Mouse (Mus musculus): ENCODE results near the gene Mpig6b.

Gene Mpig6b

DNA sequence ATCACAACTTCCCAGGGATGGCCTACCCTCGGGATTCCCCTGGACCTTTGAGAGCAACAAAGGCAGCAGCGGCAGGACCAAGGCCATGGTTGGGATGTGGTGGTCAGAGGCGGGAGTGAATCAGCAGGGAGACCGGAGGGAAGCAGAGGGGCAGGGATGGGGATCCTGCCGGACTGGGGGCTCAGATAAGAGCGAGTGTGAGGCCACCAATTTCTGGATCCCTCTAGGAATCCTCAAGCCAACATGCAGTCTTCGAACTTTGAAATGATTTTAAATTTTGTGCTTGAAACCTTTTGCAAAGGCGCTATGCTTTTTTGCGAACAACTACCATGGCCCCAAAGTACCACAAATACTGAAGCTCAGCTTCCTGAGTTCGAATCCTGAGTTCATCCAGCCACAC lies at the start of gene Mpig6b:
Gene Mpig6b (minus strand): TSS at position 101 of the 400 bp plus-strand sequence.
- DNase-seq (ENCODE audit: low spot score in 2 of 2): no peak

DNA sequence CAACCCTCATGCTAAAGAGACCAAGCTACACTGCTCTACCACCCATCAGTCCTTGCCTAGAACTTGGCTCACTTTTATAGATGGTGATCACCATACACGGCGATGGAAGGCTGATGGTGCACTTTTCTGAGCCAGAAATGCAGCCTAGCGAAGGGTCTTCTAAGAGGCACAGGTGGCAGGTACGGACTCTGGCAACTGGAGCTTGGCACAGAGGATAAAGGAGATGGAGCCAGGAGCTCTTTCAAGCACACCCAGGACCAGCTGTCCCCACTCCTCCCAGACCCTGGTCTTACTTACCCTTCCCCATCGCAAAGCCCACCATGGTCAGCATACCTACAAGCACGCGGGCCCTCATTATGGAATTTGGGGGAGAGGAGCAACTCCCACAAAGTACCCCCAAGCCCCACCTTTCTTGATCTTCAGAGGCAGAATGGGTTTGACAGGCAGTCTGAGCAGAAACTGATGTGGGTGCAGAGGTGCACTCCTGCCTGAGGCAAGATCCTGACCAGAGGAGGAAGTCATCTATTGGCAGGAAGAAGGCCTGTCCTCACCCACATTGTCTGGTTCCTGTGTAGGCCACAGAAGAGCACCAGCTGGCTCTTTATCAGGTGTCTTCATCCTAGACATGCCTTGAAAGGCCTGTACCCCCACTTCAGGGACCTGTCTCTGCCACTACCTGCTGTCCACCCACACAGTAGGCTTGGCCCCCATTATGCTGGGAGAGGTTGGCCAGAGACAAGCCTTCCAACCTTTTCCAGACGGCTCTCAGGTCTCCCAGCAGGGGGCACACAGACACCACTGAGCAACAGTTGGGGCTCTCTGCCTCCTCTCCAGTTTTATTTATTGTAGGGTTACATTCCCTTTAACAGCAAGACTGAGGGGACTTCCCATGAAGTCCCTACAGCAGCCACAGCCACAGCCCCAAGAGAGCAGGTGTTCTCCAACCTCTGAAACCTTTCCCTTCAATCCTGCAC lies 49.3 kb upstream of the Mpig6b start, which contains the start of gene Ly6g5b:
Gene Ly6g5b (minus strand): TSS at position 383 of the 974 bp plus-strand sequence.
- no peak for DNase-seq (ENCODE audit: low spot score in 2 of 2)

DNA sequence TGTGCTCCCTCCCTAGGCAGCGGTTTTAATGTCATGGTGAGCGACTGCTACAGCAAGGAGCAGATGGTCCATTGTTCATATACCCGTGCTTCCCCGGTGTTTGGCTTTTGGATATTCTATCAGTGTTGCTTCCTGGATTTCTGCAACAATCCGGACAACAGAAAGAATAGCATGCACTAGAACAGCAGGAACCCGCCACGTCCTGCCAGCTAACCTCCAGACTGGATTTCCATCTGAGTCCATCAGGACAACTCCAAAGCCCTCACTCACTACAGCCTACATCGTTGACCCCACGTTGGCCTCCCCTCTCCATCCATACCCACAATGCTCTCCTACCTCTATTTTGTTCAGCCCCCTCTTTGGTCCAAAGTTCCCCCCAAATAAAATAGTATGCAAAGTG lies 45.8 kb upstream of the Mpig6b start:
- no peak for DNase-seq (ENCODE audit: low spot score in 2 of 2)

DNA sequence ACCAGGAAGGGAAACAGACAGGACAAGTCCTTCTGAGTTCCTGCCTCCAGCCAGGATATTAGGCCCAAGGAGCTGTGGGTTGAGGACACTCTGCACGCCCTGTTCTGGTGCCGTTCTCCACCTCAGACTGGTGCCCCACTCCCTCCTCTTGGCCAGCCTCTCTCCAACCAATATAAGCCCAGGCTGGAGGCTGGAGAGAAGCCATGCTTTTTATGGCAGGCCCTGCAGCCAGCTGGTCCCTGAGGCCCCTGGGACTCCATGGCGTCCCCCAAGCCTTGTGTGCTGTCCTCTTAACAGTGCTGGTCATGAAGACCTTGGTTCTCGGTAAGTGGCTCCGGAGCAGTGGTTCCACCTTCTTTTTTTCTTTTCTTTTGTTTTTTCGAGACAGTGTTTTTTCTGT lies 42.1 kb upstream of the Mpig6b start, which contains the start of gene Ly6g5c:
Gene Ly6g5c (plus strand): TSS at position 183 of the 400 bp plus-strand sequence.
- DNase-seq (ENCODE audit: low spot score in 2 of 2): no peak

DNA sequence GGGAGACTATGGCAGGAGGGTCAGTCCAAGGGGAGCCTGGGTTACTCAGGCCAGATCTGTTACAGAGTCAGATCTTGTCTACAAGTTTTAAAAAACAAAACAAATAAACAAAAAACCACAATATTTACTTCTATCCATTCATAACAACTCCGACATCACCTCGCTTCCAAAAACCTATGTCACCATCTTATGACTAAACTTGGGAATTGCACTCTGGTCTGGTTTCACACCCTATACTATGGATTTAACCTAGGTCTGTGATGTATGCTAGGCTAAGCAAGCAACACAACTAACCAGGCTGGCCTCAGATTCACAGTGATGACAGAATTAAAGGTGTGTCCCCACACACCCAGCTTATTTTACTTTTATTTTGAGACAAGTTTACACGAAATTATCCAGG lies 40.5 kb upstream of the Mpig6b start:
- no peak for DNase-seq (ENCODE audit: low spot score in 2 of 2)

DNA sequence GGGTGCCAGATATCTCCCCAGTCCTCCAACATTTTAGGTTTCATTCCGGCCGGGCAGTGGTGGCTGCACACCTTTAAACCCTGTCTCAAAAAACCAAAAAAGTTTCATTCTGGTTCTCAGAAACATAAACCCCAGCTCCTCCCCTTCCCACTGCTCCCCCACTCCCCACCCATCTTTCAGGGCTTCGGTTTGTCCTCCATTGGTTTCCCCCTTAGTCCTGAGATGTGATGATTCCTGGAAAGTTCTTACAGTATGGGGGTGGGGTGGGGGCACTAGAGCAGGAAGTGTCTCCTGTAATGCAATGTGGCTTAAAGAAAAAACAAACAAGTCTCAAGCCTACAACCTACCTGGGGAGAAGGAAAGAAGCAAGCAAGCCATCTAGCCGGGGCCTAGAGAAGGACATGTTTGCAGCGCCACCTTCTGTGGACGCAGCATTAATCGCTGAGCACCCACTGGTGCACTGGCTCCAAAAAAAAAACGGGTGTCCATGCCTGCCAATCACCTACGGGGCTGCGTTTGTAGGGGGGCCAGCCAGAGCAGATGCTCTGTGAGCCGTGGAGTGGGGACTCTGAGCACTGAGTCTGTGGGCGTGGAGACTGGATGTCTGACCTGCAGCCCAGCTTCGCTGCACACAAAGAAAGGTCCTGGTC lies 39.9 kb upstream of the Mpig6b start:
- no peak for DNase-seq (ENCODE audit: low spot score in 2 of 2)

DNA sequence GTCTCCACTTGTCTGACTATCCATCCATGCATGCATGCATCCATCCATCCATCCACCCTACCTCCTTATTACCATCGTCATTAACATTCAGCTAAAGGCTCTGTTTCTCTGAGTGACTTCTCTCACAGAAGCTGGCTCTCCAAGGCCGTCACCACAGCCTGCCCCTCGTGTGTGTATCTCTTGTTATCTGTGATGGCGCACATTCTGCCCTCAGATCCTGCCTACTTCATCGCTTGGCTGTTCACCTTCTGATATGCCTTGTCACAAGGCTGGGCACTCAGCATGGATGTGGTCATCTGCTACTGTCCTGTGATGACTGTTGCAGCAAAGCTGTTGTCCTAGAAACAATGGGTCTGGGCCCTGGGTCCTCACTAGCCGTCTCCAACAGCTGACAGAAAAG lies 38.8 kb upstream of the Mpig6b start:
- no peak for DNase-seq (ENCODE audit: low spot score in 2 of 2)

DNA sequence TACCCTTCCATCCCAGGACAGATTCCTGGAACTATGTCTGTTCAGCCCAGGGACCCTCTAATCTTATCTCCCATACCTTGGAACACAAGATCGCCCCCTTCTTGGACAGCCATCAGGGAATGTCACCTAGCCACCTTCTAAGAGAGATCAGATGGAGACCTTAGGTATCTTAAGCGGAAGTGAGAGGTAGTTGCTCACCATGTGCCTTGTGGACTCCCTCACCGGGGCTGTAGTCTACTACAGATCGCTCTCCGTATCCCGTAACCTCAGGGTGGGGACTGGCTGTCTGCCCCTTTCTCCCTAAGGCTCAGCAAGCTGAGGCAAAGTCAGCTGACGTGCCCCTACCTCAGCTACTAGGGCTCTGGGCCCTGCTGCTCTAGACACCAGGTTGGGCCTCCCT lies 38.1 kb upstream of the Mpig6b start:
- no peak for DNase-seq (ENCODE audit: low spot score in 2 of 2)

DNA sequence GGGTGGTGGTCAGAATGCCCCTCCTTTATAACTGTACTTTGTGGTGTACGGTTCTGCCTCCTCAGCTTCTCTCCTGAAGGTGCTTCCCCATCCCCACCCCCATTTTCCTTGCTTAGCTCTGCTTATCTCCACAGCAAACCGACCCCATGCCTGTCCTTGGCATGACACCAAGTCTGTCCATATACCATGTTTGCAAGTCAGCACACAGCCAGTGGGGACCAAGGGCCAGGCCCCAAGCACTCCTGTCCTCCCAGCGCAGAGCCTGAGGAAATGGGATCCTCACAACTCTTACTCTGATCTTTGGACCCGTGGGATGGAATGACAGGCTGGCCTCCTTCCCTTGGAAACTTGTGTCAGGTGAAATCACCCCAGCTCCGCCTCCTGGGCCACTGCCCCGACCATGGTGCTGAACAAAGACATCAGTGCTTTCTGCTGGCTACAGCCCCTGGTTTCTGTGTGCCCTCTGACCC lies 37.3 kb upstream of the Mpig6b start:
- no peak for DNase-seq (ENCODE audit: low spot score in 2 of 2)

DNA sequence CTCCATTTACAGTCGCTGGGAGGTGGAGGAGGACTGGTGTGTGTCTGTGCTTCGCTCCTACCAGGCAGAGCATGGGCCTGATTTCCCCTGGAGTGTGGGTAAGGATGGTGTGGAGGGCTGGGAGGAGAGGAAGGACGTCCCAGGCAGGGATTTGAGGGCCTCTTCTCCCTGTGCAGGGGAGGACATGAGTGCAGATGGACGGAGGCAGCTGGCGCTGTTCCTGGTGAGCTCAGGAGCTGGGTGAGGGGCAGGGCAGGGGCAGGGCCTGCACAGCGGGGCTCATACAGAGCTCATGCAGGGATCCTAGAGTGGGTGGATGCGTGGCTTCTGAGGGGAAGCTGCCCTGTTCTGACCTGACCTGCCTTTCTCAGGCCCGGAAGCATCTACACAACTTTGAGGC lies 36.3 kb upstream of the Mpig6b start:
- DNase-seq (ENCODE audit: low spot score in 2 of 2): no peak

DNA sequence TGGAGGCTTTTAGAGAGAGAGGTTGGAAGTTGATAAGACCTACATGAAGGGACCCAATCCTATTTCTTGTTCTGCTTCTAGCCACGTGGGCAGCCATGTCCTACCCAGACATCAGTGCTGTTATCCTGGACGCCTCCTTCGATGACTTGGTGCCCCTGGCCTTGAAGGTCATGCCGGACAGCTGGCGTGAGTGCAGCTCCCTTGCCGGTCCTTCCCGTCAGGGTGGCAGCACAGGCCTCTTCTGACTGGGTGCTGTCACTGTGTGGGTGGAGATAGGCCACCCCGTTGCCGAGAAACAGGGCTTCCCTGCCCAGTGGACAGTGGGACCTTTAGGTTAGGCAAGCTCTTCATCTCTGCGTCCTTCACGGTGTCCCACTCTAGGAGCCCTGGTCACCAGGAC lies 35.2 kb upstream of the Mpig6b start:
- DNase-seq (ENCODE audit: low spot score in 2 of 2): no peak

DNA sequence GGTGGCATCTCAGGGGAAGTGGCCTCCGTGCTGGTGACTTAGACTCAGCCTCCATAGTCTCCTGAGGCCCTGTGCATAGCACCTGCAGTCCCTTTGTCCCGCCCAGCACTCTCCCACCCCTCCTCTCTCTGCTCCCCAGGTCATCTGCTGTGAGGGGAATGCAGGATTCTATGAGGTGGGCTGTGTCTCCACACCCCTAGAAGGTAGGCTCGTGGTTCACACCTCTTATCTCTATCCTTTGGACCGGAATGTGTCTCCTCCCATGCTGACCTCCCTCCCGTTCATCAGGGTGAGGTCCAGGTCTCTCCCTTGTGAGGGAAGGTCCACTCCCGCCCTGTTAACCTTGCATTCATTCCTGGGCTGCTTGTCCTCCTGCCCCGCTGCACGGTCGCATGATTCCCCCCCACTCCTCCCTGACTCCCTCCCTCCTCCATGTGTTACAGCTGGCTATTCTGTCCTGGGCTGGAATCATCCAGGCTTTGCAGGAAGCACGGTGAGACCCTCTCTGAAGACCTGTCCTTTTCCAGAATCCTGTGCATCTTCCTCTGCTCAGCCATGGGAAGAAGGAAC lies 34.3 kb upstream of the Mpig6b start:
- no peak for DNase-seq (ENCODE audit: low spot score in 2 of 2)

DNA sequence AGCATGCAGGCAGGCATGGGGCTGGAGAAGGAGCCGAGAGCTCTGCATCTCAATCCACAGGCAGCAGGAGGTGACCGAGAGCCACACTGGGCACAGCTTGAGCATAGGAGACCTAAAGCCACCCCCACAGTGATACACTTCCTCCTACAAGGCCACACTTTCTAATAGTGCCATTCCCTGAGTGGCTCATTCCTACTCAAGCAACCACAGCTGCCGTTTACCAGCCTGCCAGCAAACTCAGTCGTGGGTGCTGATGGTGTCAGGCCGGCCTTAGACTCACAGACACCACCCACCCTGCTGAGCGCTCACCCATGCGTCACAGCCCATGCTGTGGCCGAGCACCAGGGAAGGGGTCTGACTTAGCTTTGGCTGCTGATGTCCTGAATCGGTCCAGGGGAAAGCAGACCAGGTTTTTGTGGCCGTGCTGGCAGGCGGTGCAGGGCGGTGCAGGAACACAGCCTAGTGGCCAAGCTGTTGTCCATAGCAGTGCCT lies 31.2 kb upstream of the Mpig6b start:
- no peak for DNase-seq (ENCODE audit: low spot score in 2 of 2)

DNA sequence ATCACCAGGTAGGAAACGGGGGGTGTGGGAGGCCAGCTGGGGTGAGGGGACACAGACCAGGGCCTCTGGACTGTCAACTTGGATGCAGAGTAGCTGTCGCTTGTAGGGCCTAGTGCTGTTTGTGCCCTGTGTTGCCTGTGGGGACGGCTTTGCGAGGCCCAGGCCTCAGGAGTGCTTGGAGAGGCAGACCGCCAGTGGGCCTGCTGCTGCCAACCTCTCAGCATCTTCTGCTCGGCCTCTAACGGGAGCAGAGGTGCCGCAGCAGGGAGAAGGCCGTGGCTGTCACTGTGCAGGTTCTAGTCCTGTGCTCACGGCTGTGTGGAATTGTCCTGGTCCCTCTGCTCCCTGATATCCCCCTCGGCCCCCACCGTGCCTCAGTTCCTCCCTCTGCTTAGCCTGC lies 30.6 kb upstream of the Mpig6b start:
- no peak for DNase-seq (ENCODE audit: low spot score in 2 of 2)

DNA sequence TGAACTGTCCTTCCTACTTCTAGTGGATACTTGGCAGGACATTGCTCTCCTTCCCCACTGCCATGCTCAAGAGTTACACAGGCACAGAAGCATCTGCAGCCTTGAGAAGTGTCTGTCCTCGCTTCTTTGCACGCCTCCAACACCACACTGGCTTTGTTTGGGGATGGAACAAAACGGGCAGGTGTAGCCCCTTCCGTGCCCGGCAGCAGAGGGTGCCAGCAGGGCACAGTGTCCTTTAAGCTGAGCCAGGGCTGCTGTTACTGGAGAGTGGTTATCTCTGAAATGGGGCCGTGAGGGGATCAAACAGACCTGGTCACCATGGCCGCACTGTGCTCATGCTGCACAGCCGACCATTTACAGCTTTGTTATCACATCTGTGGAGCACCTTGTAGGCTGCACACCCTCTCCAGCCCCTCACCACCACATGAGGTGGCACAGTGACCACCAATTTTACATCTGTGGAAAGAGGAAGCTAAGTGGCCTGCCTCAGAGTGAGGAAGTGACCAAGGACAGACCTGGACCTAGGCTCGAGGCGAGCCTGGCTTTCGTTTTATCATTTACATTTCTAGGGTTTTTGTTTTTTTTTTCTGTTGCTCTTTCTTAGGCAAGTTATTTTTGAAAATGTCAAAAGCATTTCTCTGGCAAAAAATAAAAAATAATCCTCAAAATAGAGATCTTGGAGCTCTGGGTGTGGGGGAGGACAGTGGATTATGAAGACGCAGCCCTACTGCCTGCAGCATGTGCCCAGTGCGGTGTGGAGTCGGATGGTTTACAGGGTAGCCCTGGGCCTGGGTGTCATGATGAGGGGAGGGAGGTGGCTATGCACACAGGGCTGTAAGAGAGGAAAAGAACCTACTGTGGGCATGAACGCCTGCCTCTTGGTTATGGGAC lies 28.7 kb upstream of the Mpig6b start:
- DNase-seq (ENCODE audit: low spot score in 2 of 2): no peak

DNA sequence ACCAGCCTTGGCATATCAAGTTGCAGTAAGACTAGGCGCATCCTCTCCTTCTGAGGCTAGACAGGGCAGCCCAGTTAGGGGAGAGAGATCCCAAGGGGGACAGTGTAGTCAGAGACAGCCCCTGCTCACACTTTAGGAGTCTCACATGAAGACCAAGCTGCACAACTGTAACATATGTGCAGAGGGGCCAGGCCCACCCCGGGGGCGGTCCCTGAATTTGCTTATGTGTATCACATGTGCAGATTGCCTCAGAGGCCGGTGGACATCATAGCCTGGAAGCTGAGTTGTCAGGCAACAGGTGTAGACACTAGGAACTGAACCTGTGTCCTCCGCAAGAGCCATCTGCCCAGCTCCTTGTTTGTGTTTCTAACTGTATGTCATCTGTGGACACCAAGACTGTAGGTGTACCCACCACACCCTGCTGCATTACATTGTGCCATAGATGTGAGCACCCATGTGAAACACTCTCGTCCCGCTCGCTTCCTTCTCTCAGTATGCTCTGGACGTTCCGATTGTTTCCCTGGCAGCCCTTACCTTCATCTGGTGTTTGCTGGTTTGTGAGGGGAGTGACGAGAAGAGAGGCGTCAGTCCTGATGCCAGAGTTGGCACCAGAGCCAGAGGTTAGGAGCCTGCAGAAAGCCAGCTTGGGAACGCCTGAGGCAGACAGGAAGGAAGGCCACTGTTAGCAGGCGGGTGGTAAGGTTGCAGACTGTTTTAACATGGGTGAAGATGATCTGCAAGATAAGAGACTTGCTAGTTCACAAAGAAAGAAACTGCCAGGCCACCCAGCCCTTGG lies 26.6 kb upstream of the Mpig6b start:
- no peak for DNase-seq (ENCODE audit: low spot score in 2 of 2)

DNA sequence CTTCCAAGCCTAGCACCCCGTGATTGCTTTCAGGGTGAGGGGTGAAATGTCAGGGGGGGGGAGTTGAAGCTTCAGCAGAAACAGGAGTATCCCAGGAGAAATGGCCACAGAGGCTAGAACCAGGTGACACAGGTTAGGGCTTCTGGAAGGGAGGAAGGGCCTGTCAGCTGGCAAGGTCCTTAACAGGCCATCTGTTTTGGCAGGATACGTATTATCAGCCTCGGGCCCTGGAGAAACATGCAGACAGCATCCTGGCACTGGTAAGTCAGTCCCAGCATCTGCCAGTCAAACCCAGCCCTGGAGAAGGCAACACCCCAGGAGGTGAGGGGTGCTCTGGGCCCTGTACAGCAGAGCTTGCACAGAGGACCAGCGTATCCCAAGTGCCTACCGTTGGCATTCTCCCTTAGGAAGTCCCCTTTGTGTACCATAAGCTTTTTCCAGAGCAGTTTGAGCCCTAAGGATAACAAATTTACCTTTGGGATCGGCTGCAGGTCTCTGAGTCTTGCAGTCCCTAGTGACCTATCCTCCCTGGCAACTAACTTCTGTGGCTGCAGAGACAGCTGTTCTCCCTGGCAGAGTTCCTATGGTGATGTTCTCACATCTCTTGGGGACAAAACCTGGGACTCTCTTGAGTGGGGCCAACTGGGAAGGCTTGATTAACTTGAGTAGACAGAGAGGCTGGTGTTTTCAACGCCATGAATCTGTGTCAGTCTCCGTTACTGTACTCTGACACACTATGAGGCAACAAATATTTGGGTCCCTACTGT lies 24.4 kb upstream of the Mpig6b start:
- no peak for DNase-seq (ENCODE audit: low spot score in 2 of 2)

DNA sequence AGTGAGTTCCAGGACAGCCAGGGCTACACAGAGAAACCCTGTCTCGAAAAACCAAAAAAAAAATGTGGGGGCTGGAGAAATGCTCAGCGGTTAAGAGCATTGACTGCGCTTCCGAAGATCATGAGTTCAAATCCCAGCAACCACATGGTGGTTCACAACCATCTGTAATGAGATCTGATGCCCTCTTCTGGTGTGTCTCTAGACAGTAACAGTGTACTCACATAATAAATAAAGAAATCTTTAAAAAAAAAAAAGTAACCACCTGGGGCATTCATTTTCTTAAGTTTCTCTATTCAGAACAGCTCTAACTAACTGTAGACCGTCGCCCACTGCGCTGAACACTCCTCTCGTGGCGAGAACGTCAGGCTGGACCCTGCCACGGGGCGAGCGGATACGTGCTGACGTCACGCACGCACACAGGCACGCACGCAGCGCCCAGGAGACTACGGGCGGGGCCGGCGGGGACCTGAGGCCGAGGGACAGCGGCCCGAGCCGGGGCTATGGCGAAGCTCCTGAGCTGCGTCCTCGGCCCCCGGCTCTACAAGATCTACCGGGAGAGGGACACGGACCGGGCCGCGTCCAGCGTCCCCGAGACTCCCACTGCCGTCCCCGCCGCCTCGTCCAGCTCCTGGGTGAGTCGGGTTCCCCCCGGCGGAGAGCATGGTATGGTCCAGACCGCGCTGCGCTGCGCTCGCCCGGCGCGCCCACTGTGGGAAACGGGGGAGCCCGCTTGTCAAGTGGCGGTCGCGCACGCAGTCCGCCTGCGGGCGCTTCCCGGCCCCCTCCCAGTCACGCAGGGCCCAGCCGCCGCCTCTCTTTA lies 23.1 kb upstream of the Mpig6b start, which contains the start of gene Abhd16a:
Gene Abhd16a (plus strand): TSS at position 439 of the 820 bp plus-strand sequence.
- DNase-seq (ENCODE audit: low spot score in 2 of 2): peak; percentile 88 to 93

DNA sequence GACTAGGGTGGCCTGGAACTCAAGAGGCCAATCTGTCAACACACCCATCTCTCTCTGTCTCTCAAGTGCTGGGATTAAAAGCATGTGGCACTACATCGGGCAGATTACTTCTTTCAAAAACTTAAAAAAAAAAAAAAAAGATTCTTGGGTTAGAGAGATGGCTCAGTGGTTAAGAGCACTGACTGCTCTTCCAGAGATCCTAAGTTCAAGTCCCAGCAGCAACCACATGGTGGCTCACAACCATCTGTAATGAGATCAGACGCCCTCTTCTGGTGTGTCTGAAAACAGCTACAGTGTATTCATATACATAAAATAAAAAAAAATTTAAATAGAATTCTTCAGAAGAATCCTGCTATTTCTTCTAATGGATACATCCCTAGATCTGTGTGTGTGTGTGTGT lies 22.2 kb upstream of the Mpig6b start:
- DNase-seq (ENCODE audit: low spot score in 2 of 2): no peak
